26 mouse cellular contexts compared by ENCODE assay signal in genomic region chr11:51047809-51048208, GRCm38 (mm10). TPM values are rescaled to one million over a fixed set of nuclear protein-coding genes. Genes with fewer than 3 reads are reported as not detected.
"Had no signal": no experiment of that assay in that cellular context is flagged by ENCODE, and none has a peak within 500 bp of the region (broad histone marks: within the 10 kb centered on the region; RNA-seq: fewer than 3 reads in every experiment).

TSS of gene Olfr1375 (plus strand) at chr11:51048109.

RNA-seq across cellular contexts. Expression of gene Olfr1375, which starts in this region (rescaled TPM):
- polyA plus RNA-seq: heart, embryonic 10.5 days; heart, embryonic 11.5 days; heart, embryonic 12.5 days; heart, embryonic 13.5 days; heart, embryonic 14.5 days; heart, embryonic 15.5 days; heart, embryonic 16.5 days; heart, postnatal 0 days; hindbrain, embryonic 10.5 days; hindbrain, embryonic 11.5 days; hindbrain, embryonic 12.5 days; hindbrain, embryonic 13.5 days; hindbrain, embryonic 14.5 days; hindbrain, embryonic 15.5 days; hindbrain, embryonic 16.5 days; hindbrain, postnatal 0 days; inflammation-experienced regulatory T-cells, adult 6 months; intestine, embryonic 14.5 days; intestine, embryonic 15.5 days; intestine, embryonic 16.5 days; intestine, postnatal 0 days; kidney, embryonic 14.5 days; kidney, embryonic 15.5 days; kidney, embryonic 16.5 days; kidney, postnatal 0 days; large intestine, adult 2 months had no signal
